Mouse (Mus musculus): ENCODE measurements at regions not wholly inside any gene's neighbourhood (a gene's known extent, or its start where the extent isn't known, plus 50 kb on each side); places are given as distances from the start of the nearest gene placed in this dataset.
"Not testable (repeated sequence)": the region's sequence is repeated elsewhere in the genome, so short reads cannot be mapped to it uniquely, and the experiment has no call there.

GRCm38 (mm10) chr9:32947221-32947620 lies 311.2 kb downstream of the Ets1 start:
- no peak overlapping the region for H3K4me2 ChIP-seq (ENCODE audit: low read depth, low read length)
- TF ChIP-seq EP300 (IDR thresholded peaks at IDR 0.05; ENCODE audit: low read depth), result no peak
- no peak for TF ChIP-seq CTCF (IDR thresholded peaks at IDR 0.05; ENCODE audit: low read depth)
- H3K36me3 ChIP-seq (replicated peaks; ENCODE audit: insufficient read depth, low read length), result no peaks in the 10 kb centered on the region
- ATAC-seq (no peak), DNase-seq (no peak)
- no peak overlapping the region for H3K4me3 ChIP-seq (ENCODE audit: low read depth, low read length)
- no peaks in the 10 kb centered on the region for H3K9me3 ChIP-seq (ENCODE audit: low read length)
- H3K4me1 ChIP-seq (ENCODE audit: insufficient read depth), result no peaks in the 10 kb centered on the region
- H3K27ac ChIP-seq (ENCODE audit: low read depth), result no peak overlapping the region
- no peaks in the 10 kb centered on the region for H3K27me3 ChIP-seq (ENCODE audit: insufficient read depth, low read length)
- WGBS (ENCODE audit: insufficient replicate concordance), result 59% methylated on average over 3 of the region's 3 CpGs
- no peak overlapping the region for H3K9ac ChIP-seq (replicated peaks)

DNA sequence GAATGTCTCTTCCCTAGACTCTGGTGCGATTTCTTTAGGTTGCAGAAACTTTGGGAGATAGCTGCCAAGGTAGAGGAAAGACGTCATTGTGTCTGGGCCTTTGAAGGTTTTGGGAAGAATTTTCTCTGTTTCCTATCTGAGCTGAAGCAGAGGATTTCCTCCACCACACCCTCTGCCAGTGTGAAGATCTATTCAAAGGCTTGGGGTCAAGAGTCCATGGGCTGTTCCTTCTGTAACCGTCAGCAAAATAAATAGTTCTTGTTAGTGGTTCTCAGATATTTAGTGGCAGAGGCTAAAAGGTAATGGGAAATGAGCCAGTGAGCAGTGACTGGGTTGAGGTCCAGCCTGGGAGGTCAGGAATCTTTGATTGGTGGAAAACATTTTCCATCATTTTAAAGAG lies 313.0 kb downstream of the Ets1 start:
- no peak for TF ChIP-seq CTCF (IDR thresholded peaks at IDR 0.05; ENCODE audit: low read depth)
- peak; percentile 48 for TF ChIP-seq EP300 (IDR thresholded peaks at IDR 0.05; ENCODE audit: low read depth)
- DNase-seq, result no peak
- no peak overlapping the region for H3K27ac ChIP-seq (ENCODE audit: low read depth)
- no peaks in the 10 kb centered on the region for H3K27me3 ChIP-seq (ENCODE audit: insufficient read depth, low read length)
- H3K4me3 ChIP-seq (ENCODE audit: low read depth, low read length), result no peak overlapping the region
- H3K9me3 ChIP-seq (ENCODE audit: low read length), result no peaks in the 10 kb centered on the region
- H3K36me3 ChIP-seq (replicated peaks; ENCODE audit: insufficient read depth, low read length), result no peaks in the 10 kb centered on the region
- WGBS (ENCODE audit: insufficient replicate concordance), result 52% methylated on average over 3 of the region's 3 CpGs
- H3K4me2 ChIP-seq (ENCODE audit: low read depth, low read length), result no peak overlapping the region
- ATAC-seq, result no peak
- no peaks in the 10 kb centered on the region for H3K4me1 ChIP-seq (ENCODE audit: insufficient read depth)
- H3K9ac ChIP-seq (replicated peaks), result no peak overlapping the region

DNA sequence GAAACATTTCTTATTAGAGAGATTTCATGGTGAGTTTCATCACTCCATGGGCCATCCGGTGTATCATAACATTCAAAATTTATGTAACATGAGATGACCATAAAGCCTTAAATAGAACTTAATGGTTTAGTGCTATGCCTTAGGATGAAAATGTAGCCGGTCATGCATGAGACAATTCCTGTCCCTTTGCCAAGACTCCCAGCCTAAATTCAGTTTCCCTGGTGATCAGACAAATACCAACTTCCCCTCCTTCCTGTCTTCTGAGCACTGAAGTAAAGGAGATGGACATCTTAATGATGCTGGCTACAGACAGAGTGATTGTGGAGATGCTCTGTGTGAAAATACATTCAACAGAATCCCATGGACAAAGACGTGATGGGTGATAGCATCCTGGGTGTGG lies 322.7 kb downstream of the Ets1 start:
- Histone ChIP-seq H3K4me1 (ENCODE audit: insufficient read depth) (no peaks in the 10 kb centered on the region), H3K36me3 (replicated peaks; ENCODE audit: insufficient read depth, low read length) (no peaks in the 10 kb centered on the region), H3K9me3 (ENCODE audit: low read length) (no peaks in the 10 kb centered on the region), H3K27me3 (ENCODE audit: insufficient read depth, low read length) (no peaks in the 10 kb centered on the region), H3K27ac (ENCODE audit: low read depth) (no peak overlapping the region), H3K4me3 (ENCODE audit: low read depth, low read length) (no peak overlapping the region), H3K4me2 (ENCODE audit: low read depth, low read length) (no peak overlapping the region), H3K9ac (replicated peaks) (no peak overlapping the region)
- DNase-seq, result no peak
- WGBS (ENCODE audit: insufficient replicate concordance), result 77% methylated on average over 3 of the region's 3 CpGs
- TF ChIP-seq EP300 (IDR thresholded peaks at IDR 0.05; ENCODE audit: low read depth) (no peak), CTCF (IDR thresholded peaks at IDR 0.05; ENCODE audit: low read depth) (no peak)
- ATAC-seq, result no peak

DNA sequence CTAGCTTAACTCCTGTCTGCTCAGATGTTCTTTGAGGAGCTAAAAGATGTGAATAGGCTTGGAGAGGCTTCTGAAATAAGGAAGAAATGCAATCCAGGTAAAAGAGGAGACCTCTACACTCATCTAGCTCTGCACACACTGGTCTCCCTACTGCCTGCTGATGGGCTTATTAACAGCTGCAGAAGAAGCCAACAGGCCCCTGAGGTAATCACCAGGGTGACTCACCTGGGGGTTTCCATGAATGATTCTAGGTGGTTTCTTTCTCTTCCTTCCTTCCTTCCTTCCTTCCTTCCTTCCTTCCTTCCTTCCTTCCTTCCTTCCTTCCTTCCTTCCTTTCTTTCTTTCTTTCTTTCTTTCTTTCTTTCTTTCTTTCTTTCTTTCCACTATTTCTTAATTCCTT lies 323.4 kb downstream of the Ets1 start:
- not testable (repeated sequence) for H3K27ac ChIP-seq (ENCODE audit: low read depth); DNase-seq; H3K4me1 ChIP-seq (ENCODE audit: insufficient read depth); H3K36me3 ChIP-seq (replicated peaks; ENCODE audit: insufficient read depth, low read length); H3K4me2 ChIP-seq (ENCODE audit: low read depth, low read length); H3K9ac ChIP-seq (replicated peaks); H3K4me3 ChIP-seq (ENCODE audit: low read depth, low read length); H3K27me3 ChIP-seq (ENCODE audit: insufficient read depth, low read length); ATAC-seq; H3K9me3 ChIP-seq (ENCODE audit: low read length)

DNA sequence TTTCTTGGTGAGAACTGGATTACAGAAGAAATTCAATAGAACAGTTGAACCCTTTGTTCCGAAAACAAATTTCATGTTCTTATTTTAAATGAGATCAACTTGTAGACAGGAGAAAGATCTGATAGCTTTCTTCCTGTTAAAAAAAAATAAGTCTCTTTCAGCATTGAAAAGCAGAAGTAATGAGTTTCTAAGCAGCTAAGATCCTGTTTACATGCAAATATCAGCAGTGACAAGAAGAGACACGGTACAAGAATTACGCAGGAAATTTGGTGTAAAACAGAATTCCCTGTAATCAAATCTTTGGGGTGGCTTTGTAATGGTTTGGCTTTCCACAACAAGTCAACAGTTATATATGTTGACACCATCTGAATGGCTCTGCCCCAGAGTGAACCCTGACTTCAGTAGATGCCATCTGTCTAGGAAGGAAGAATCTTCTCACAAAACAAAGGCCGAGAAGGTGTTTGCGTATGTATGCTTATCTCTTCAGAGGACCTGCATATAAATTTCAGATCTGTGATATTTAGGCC lies 326.7 kb downstream of the Ets1 start:
- DNase-seq (no peak), ATAC-seq (no peak)
- Histone ChIP-seq H3K27ac (ENCODE audit: low read depth) (no peak overlapping the region), H3K4me1 (ENCODE audit: insufficient read depth) (no peaks in the 10 kb centered on the region), H3K27me3 (ENCODE audit: insufficient read depth, low read length) (no peaks in the 10 kb centered on the region), H3K9me3 (ENCODE audit: low read length) (no peaks in the 10 kb centered on the region), H3K9ac (replicated peaks) (no peak overlapping the region), H3K36me3 (replicated peaks; ENCODE audit: insufficient read depth, low read length) (no peaks in the 10 kb centered on the region), H3K4me3 (ENCODE audit: low read depth, low read length) (no peak overlapping the region), H3K4me2 (ENCODE audit: low read depth, low read length) (no peak overlapping the region)
- 48% methylated on average over 5 of the region's 5 CpGs for WGBS (ENCODE audit: insufficient replicate concordance)
- TF ChIP-seq EP300 (IDR thresholded peaks at IDR 0.05; ENCODE audit: low read depth) (no peak), CTCF (IDR thresholded peaks at IDR 0.05; ENCODE audit: low read depth) (no peak)

DNA sequence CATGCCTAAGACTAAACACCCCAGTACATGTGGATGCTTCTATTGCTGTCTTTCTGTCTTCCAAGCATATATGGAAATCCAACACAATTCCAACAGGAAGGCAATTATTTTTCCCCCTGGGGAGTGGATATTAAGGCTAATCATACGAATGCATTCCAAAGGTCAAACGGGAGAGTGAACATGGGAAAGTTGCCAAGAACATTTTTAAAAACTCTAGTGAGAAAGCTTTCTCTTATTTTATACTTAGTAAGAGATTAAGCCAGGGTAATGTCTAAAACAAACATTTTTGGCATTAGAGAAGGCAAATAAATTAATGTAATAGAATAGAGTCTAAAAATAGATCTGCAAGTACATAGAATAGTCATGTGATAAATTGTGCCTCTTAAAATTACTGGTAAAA lies 332.4 kb downstream of the Ets1 start:
- Histone ChIP-seq H3K4me3 (ENCODE audit: low read depth, low read length) (no peak overlapping the region), H3K27me3 (ENCODE audit: insufficient read depth, low read length) (no peaks in the 10 kb centered on the region), H3K36me3 (replicated peaks; ENCODE audit: insufficient read depth, low read length) (no peaks in the 10 kb centered on the region), H3K9me3 (ENCODE audit: low read length) (no peaks in the 10 kb centered on the region), H3K9ac (replicated peaks) (no peak overlapping the region), H3K27ac (ENCODE audit: low read depth) (no peak overlapping the region), H3K4me1 (ENCODE audit: insufficient read depth) (no peaks in the 10 kb centered on the region), H3K4me2 (ENCODE audit: low read depth, low read length) (no peak overlapping the region)
- WGBS (ENCODE audit: insufficient replicate concordance), result 77% methylated on average over 2 of the region's 2 CpGs
- DNase-seq (no peak), ATAC-seq (no peak)
- TF ChIP-seq EP300 (IDR thresholded peaks at IDR 0.05; ENCODE audit: low read depth) (no peak), CTCF (IDR thresholded peaks at IDR 0.05; ENCODE audit: low read depth) (no peak)

DNA sequence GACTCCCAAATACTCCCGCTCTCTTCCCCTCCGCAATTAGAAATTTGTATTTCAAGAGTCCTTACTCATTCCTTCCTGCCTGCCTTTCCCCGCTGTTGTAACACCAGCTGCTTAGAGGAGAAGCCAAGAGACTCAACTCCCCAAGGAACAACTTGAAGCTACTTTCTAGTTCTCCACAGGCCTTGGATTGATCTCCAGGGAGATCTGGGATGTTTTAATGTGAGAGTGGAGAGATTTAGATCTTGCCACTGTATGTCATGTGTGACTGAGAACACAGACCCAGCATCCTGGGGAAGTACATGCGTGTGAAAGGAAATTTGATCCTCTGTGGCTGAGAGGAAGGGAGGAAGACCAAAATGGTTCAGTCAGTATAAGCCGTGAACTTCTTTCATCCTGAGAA lies 335.4 kb downstream of the Ets1 start:
- Histone ChIP-seq H3K27me3 (ENCODE audit: insufficient read depth, low read length) (no peaks in the 10 kb centered on the region), H3K9ac (replicated peaks) (no peak overlapping the region), H3K4me2 (ENCODE audit: low read depth, low read length) (no peak overlapping the region), H3K9me3 (ENCODE audit: low read length) (no peaks in the 10 kb centered on the region), H3K27ac (ENCODE audit: low read depth) (no peak overlapping the region), H3K4me1 (ENCODE audit: insufficient read depth) (no peaks in the 10 kb centered on the region), H3K4me3 (ENCODE audit: low read depth, low read length) (no peak overlapping the region), H3K36me3 (replicated peaks; ENCODE audit: insufficient read depth, low read length) (no peaks in the 10 kb centered on the region)
- DNase-seq, result no peak
- WGBS (ENCODE audit: insufficient replicate concordance), result 81% methylated on average over 5 of the region's 5 CpGs
- no peak for ATAC-seq
- TF ChIP-seq EP300 (IDR thresholded peaks at IDR 0.05; ENCODE audit: low read depth) (no peak), CTCF (IDR thresholded peaks at IDR 0.05; ENCODE audit: low read depth) (no peak)

Data from liver, postnatal 0 days (tissue).